Mouse (Mus musculus): ENCODE measurements around the gene 1110032A03Rik. TPM values are rescaled to one million over a fixed set of nuclear protein-coding genes. Genes with fewer than 3 reads are reported as not detected.

Gene 1110032A03Rik
- polyA plus RNA-seq, 1 experiment from 2014 or later: 36.8 TPM

GRCm38 (mm10) chr9:50816512-50816911 is 41.2 kb upstream of the 1110032A03Rik start:
- DNase-seq (ENCODE audit: low spot score): no peak

GRCm38 (mm10) chr9:50815666-50816065 is 40.3 kb upstream of the 1110032A03Rik start:
- 94% methylated on average over 4 of the region's 4 CpGs for WGBS

More at GRCm38 (mm10) chr9:50816512-50816911, 41.2 kb upstream of the 1110032A03Rik start:
- Histone ChIP-seq H3K4me2 (replicated peaks; ENCODE audit: low read depth) (no peak overlapping the region), H3K27me3 (ENCODE audit: control insufficient read depth, insufficient read depth, low read length) (no peaks in the 10 kb centered on the region), H3K4me3 (ENCODE audit: low read depth, low read length) (no peak overlapping the region), H3K9ac (ENCODE audit: low read length) (no peak overlapping the region), H3K36me3 (ENCODE audit: control insufficient read depth, insufficient read depth, low read length) (peaks cover 9% of the 10 kb centered on the region), H3K4me1 (replicated peaks; ENCODE audit: control insufficient read depth, insufficient read depth) (no peaks in the 10 kb centered on the region), H3K27ac (replicated peaks) (no peak overlapping the region), H3K9me3 (ENCODE audit: control insufficient read depth, low read length) (no peaks in the 10 kb centered on the region)
- no peak for ATAC-seq (ENCODE audit: low FRiP score, low TSS enrichment)
- WGBS: 89% methylated on average over 1 of the region's 1 CpGs
- no peak for TF ChIP-seq EP300 (optimal IDR thresholded peaks at IDR 0.05)
- TF ChIP-seq CTCF (IDR thresholded peaks at IDR 0.05; ENCODE audit: low read depth): no peak

GRCm38 (mm10) chr9:50813796-50814195 is 38.5 kb upstream of the 1110032A03Rik start:
- no peak for DNase-seq (ENCODE audit: low spot score)

More at GRCm38 (mm10) chr9:50815666-50816065, 40.3 kb upstream of the 1110032A03Rik start:
- H3K27ac ChIP-seq (replicated peaks): no peak overlapping the region
- no peak overlapping the region for H3K4me3 ChIP-seq (ENCODE audit: low read depth, low read length)
- H3K4me1 ChIP-seq (replicated peaks; ENCODE audit: control insufficient read depth, insufficient read depth): no peaks in the 10 kb centered on the region
- no peak for DNase-seq (ENCODE audit: low spot score)
- no peak overlapping the region for H3K9ac ChIP-seq (ENCODE audit: low read length)
- peaks cover 14% of the 10 kb centered on the region for H3K36me3 ChIP-seq (ENCODE audit: control insufficient read depth, insufficient read depth, low read length)
- no peak overlapping the region for H3K4me2 ChIP-seq (replicated peaks; ENCODE audit: low read depth)
- no peaks in the 10 kb centered on the region for H3K27me3 ChIP-seq (ENCODE audit: control insufficient read depth, insufficient read depth, low read length)
- no peak for TF ChIP-seq CTCF (IDR thresholded peaks at IDR 0.05; ENCODE audit: low read depth)
- no peak for TF ChIP-seq EP300 (optimal IDR thresholded peaks at IDR 0.05)
- no peak for ATAC-seq (ENCODE audit: low FRiP score, low TSS enrichment)
- no peaks in the 10 kb centered on the region for H3K9me3 ChIP-seq (ENCODE audit: control insufficient read depth, low read length)

GRCm38 (mm10) chr9:50811746-50812145 is 36.4 kb upstream of the 1110032A03Rik start:
- H3K4me1 ChIP-seq (replicated peaks; ENCODE audit: control insufficient read depth, insufficient read depth): no peaks in the 10 kb centered on the region
- 93% methylated on average over 2 of the region's 2 CpGs for WGBS
- ATAC-seq (ENCODE audit: low FRiP score, low TSS enrichment) (no peak), DNase-seq (ENCODE audit: low spot score) (no peak)
- TF ChIP-seq CTCF (IDR thresholded peaks at IDR 0.05; ENCODE audit: low read depth): no peak
- no peak for TF ChIP-seq EP300 (optimal IDR thresholded peaks at IDR 0.05)
- no peak overlapping the region for H3K9ac ChIP-seq (ENCODE audit: low read length)
- no peak overlapping the region for H3K4me3 ChIP-seq (ENCODE audit: low read depth, low read length)
- no peaks in the 10 kb centered on the region for H3K27me3 ChIP-seq (ENCODE audit: control insufficient read depth, insufficient read depth, low read length)
- no peak overlapping the region for H3K27ac ChIP-seq (replicated peaks)
- peaks cover 14% of the 10 kb centered on the region; the same call in 1 of the 2 replicates for H3K36me3 ChIP-seq (ENCODE audit: control insufficient read depth, insufficient read depth, low read length)
- H3K4me2 ChIP-seq (replicated peaks; ENCODE audit: low read depth): no peak overlapping the region
- H3K9me3 ChIP-seq (ENCODE audit: control insufficient read depth, low read length): no peaks in the 10 kb centered on the region

More at GRCm38 (mm10) chr9:50813796-50814195, 38.5 kb upstream of the 1110032A03Rik start:
- Histone ChIP-seq H3K9ac (ENCODE audit: low read length) (no peak overlapping the region), H3K9me3 (ENCODE audit: control insufficient read depth, low read length) (no peaks in the 10 kb centered on the region), H3K36me3 (ENCODE audit: control insufficient read depth, insufficient read depth, low read length) (peaks cover 14% of the 10 kb centered on the region), H3K27me3 (ENCODE audit: control insufficient read depth, insufficient read depth, low read length) (no peaks in the 10 kb centered on the region), H3K4me3 (ENCODE audit: low read depth, low read length) (no peak overlapping the region), H3K27ac (replicated peaks) (no peak overlapping the region), H3K4me2 (replicated peaks; ENCODE audit: low read depth) (no peak overlapping the region), H3K4me1 (replicated peaks; ENCODE audit: control insufficient read depth, insufficient read depth) (no peaks in the 10 kb centered on the region)
- WGBS: 93% methylated on average over 5 of the region's 5 CpGs
- no peak for ATAC-seq (ENCODE audit: low FRiP score, low TSS enrichment)
- TF ChIP-seq EP300 (optimal IDR thresholded peaks at IDR 0.05) (no peak), CTCF (IDR thresholded peaks at IDR 0.05; ENCODE audit: low read depth) (no peak)

- Histone ChIP-seq H3K27me3 (ENCODE audit: control insufficient read depth, insufficient read depth, low read length) (no peaks in the 10 kb centered on the region), H3K4me3 (ENCODE audit: low read depth, low read length) (no peak overlapping the region), H3K9ac (ENCODE audit: low read length) (no peak overlapping the region), H3K4me2 (replicated peaks; ENCODE audit: low read depth) (no peak overlapping the region), H3K36me3 (ENCODE audit: control insufficient read depth, insufficient read depth, low read length) (peaks cover 14% of the 10 kb centered on the region; the same call in 1 of the 2 replicates), H3K27ac (replicated peaks) (no peak overlapping the region), H3K4me1 (replicated peaks; ENCODE audit: control insufficient read depth, insufficient read depth) (no peaks in the 10 kb centered on the region), H3K9me3 (ENCODE audit: control insufficient read depth, low read length) (no peaks in the 10 kb centered on the region)
- ATAC-seq (ENCODE audit: low FRiP score, low TSS enrichment): no peak
- no peak for DNase-seq (ENCODE audit: low spot score)
- TF ChIP-seq CTCF (IDR thresholded peaks at IDR 0.05; ENCODE audit: low read depth) (no peak), EP300 (optimal IDR thresholded peaks at IDR 0.05) (no peak)
- WGBS: 90% methylated on average over 7 of the region's 7 CpGs
These were observed 35.9 kb upstream of the 1110032A03Rik start for GRCm38 (mm10) chr9:50811187-50811586.

- Histone ChIP-seq H3K27ac (replicated peaks) (no peak overlapping the region), H3K9me3 (ENCODE audit: control insufficient read depth, low read length) (no peaks in the 10 kb centered on the region), H3K4me3 (ENCODE audit: low read depth, low read length) (no peak overlapping the region), H3K27me3 (ENCODE audit: control insufficient read depth, insufficient read depth, low read length) (no peaks in the 10 kb centered on the region), H3K4me2 (replicated peaks; ENCODE audit: low read depth) (no peak overlapping the region), H3K4me1 (replicated peaks; ENCODE audit: control insufficient read depth, insufficient read depth) (no peaks in the 10 kb centered on the region), H3K36me3 (ENCODE audit: control insufficient read depth, insufficient read depth, low read length) (peaks cover 12% of the 10 kb centered on the region; the same call in 1 of the 2 replicates), H3K9ac (ENCODE audit: low read length) (no peak overlapping the region)
- 94% methylated on average over 13 of the region's 13 CpGs for WGBS
- ATAC-seq (ENCODE audit: low FRiP score, low TSS enrichment) (no peak), DNase-seq (ENCODE audit: low spot score) (no peak)
- TF ChIP-seq CTCF (IDR thresholded peaks at IDR 0.05; ENCODE audit: low read depth): no peak
- no peak for TF ChIP-seq EP300 (optimal IDR thresholded peaks at IDR 0.05)
These were observed 33.8 kb upstream of the 1110032A03Rik start for GRCm38 (mm10) chr9:50809146-50809545.
